Comparison of ENCODE assay signal across 25 mouse cellular contexts in the genomic region with DNA sequence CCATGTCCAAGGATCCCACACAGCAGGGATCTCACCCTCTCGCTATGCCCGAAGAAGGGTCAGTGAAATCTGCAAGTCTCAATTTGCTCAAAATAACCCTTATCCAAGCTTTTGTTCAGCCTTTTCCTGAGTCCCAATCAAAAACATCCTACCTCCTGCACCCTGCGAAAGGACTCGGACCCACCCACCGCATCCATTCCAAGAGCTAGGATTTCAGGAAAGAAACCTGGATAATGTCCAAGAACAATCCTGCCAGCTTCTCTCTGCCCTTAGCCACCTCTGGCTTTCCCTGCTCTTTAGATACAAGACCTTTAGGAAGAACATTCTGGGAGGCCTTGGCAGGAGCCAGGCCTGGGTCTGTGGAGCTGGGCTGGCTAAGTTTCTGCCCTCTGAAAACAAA.
DNase-seq lines count a peak whose midpoint lies in the region; ATAC-seq and TF ChIP-seq lines count a peak whose summit lies in the region.
"Had no signal": no experiment of that assay in that cellular context is flagged by ENCODE, and none has a peak within 500 bp of the region (broad histone marks: within the 10 kb centered on the region; RNA-seq: fewer than 3 reads in every experiment).

No protein-coding gene starts in this region.

- H3K9ac ChIP-seq in heart, adult 2 months (ENCODE audit: low read depth, low read length): peak overlapping the region; percentile 16; the same call in 1 of the 2 replicates
- no peak overlapping the region for H3K9ac ChIP-seq in heart, embryonic 12.5 days
- H3K9ac ChIP-seq in kidney, embryonic 14.5 days (ENCODE audit: low read depth, low read length): no peak overlapping the region
- no peak overlapping the region for H3K9ac ChIP-seq in stomach, embryonic 16.5 days (ENCODE audit: low read length)
- no peak overlapping the region for H3K9ac ChIP-seq in stomach, postnatal 0 days (ENCODE audit: low read length)
- H3K9ac ChIP-seq: forebrain, embryonic 13.5 days; hindbrain, embryonic 13.5 days; liver, embryonic 15.5 days; lung, embryonic 15.5 days; midbrain, embryonic 15.5 days; neural tube, embryonic 12.5 days had no signal

- peak overlapping the region; percentile 91 for H3K27ac ChIP-seq in heart, adult 2 months
- H3K27ac ChIP-seq in heart, embryonic 12.5 days (ENCODE audit: poor library complexity, severe bottlenecking): no peak overlapping the region
- H3K27ac ChIP-seq in kidney, embryonic 14.5 days (ENCODE audit: low read depth, low read length): no peak overlapping the region
- 0 out of 2 replicates have a peak overlapping the region, but pooled peaks have one; percentile 17 for H3K27ac ChIP-seq in stomach, embryonic 16.5 days (ENCODE audit: low read length)
- no peak overlapping the region for H3K27ac ChIP-seq in stomach, postnatal 0 days (replicated peaks)
- H3K27ac ChIP-seq: forebrain, embryonic 13.5 days; hindbrain, embryonic 13.5 days; liver, embryonic 15.5 days; lung, embryonic 15.5 days; macrophage; midbrain, embryonic 15.5 days; neural tube, embryonic 12.5 days had no signal

- H3K36me3 ChIP-seq in heart, adult 2 months (ENCODE audit: control insufficient read depth, insufficient read depth, low read length): no peaks in the 10 kb centered on the region
- H3K36me3 ChIP-seq in heart, embryonic 12.5 days: no peaks in the 10 kb centered on the region
- H3K36me3 ChIP-seq in kidney, embryonic 14.5 days (ENCODE audit: control insufficient read depth, insufficient read depth, low read length): no peaks in the 10 kb centered on the region
- no peaks in the 10 kb centered on the region for H3K36me3 ChIP-seq in stomach, embryonic 16.5 days (ENCODE audit: control insufficient read depth, insufficient read depth, low read length)
- no peaks in the 10 kb centered on the region for H3K36me3 ChIP-seq in stomach, postnatal 0 days (ENCODE audit: control insufficient read depth, insufficient read depth, low read length)
- H3K36me3 ChIP-seq: hindbrain, embryonic 13.5 days; liver, embryonic 15.5 days; lung, embryonic 15.5 days; midbrain, embryonic 15.5 days; neural tube, embryonic 12.5 days had no signal

- TF ChIP-seq CTCF in heart, adult 2 months (IDR thresholded peaks at IDR 0.05): no peak
- no peak for TF ChIP-seq CTCF in stomach, postnatal 0 days (IDR thresholded peaks at IDR 0.05; ENCODE audit: low read depth)

- 44% methylated on average over 5 of the region's 5 CpGs for WGBS in heart, adult 2 months
- WGBS in heart, embryonic 12.5 days: 63% methylated on average over 5 of the region's 5 CpGs
- WGBS in kidney, embryonic 14.5 days: 84% methylated on average over 5 of the region's 5 CpGs
- WGBS in stomach, embryonic 16.5 days: 77% methylated on average over 5 of the region's 5 CpGs
- WGBS in stomach, postnatal 0 days: 83% methylated on average over 5 of the region's 5 CpGs

- no peak for TF ChIP-seq EP300 in heart, adult 2 months (IDR thresholded peaks at IDR 0.05; ENCODE audit: insufficient read depth, low read depth, low read length)
- no peak for TF ChIP-seq EP300 in stomach, postnatal 0 days (optimal IDR thresholded peaks at IDR 0.05)

- peaks cover 8% of the 10 kb centered on the region for H3K4me1 ChIP-seq in heart, adult 2 months (ENCODE audit: control insufficient read depth, insufficient read depth, low read length)
- H3K4me1 ChIP-seq in heart, embryonic 12.5 days (replicated peaks): peaks cover 26% of the 10 kb centered on the region
- H3K4me1 ChIP-seq in kidney, embryonic 14.5 days (ENCODE audit: control insufficient read depth, insufficient read depth, low read length): no peaks in the 10 kb centered on the region
- H3K4me1 ChIP-seq in stomach, embryonic 16.5 days (ENCODE audit: control insufficient read depth, insufficient read depth, low read length): no peaks in the 10 kb centered on the region
- no peaks in the 10 kb centered on the region for H3K4me1 ChIP-seq in stomach, postnatal 0 days (replicated peaks; ENCODE audit: control insufficient read depth, insufficient read depth)
- H3K4me1 ChIP-seq: forebrain, embryonic 13.5 days; liver, embryonic 15.5 days had no signal

- peak in 1 of 2 experiments; percentile 47 for DNase-seq in heart, adult 2 months
- peak; percentile 32 for DNase-seq in kidney, postnatal 10 days
- DNase-seq in stomach, postnatal 0 days (ENCODE audit: low spot score): no peak
- DNase-seq in right cerebral cortex, postnatal 14 days: no peak
- DNase-seq: adrenal gland, postnatal 14 days; B cell, adult 2 months; cerebellum, adult 8-10 months; cerebellum, postnatal 36 days; embryo, embryonic 11 days; layer of hippocampus, adult 9-11 months; liver; thymus, adult 18-20 months; thymus, postnatal 36 days had no signal

- TF ChIP-seq POLR2A in heart, adult 2 months (IDR thresholded peaks at IDR 0.05; ENCODE audit: insufficient read depth, low read depth, low read length): 0 out of 2 replicates have a peak, but pooled peaks have one; percentile 23

- H3K27me3 ChIP-seq in heart, adult 2 months (ENCODE audit: control insufficient read depth, insufficient read depth, low read length): no peaks in the 10 kb centered on the region
- H3K27me3 ChIP-seq in heart, embryonic 12.5 days (replicated peaks): peaks cover 31% of the 10 kb centered on the region
- H3K27me3 ChIP-seq in kidney, embryonic 14.5 days (ENCODE audit: control insufficient read depth, insufficient read depth, low read length): peaks cover 13% of the 10 kb centered on the region
- H3K27me3 ChIP-seq in stomach, embryonic 16.5 days (ENCODE audit: control insufficient read depth, insufficient read depth, low read length): no peaks in the 10 kb centered on the region
- no peaks in the 10 kb centered on the region for H3K27me3 ChIP-seq in stomach, postnatal 0 days (ENCODE audit: control insufficient read depth, insufficient read depth, low read length)
- H3K27me3 ChIP-seq: CH12.LX; liver, embryonic 15.5 days; lung, embryonic 15.5 days had no signal

- H3K4me2 ChIP-seq in heart, embryonic 12.5 days: no peak overlapping the region
- H3K4me2 ChIP-seq in kidney, embryonic 14.5 days (replicated peaks; ENCODE audit: low read depth, low read length): no peak overlapping the region
- no peak overlapping the region for H3K4me2 ChIP-seq in stomach, embryonic 16.5 days (ENCODE audit: low read depth, low read length)
- no peak overlapping the region for H3K4me2 ChIP-seq in stomach, postnatal 0 days (replicated peaks; ENCODE audit: low read depth)
- H3K4me2 ChIP-seq: forebrain, embryonic 13.5 days; hindbrain, embryonic 13.5 days; liver, embryonic 15.5 days; lung, embryonic 15.5 days; midbrain, embryonic 15.5 days; neural tube, embryonic 12.5 days had no signal

- H3K4me3 ChIP-seq in heart, adult 2 months: no peak overlapping the region
- no peak overlapping the region for H3K4me3 ChIP-seq in heart, embryonic 12.5 days
- no peak overlapping the region for H3K4me3 ChIP-seq in kidney, embryonic 14.5 days (ENCODE audit: low read length)
- H3K4me3 ChIP-seq in stomach, embryonic 16.5 days (replicated peaks; ENCODE audit: low read length): no peak overlapping the region
- H3K4me3 ChIP-seq in stomach, postnatal 0 days (ENCODE audit: low read depth, low read length): no peak overlapping the region
- H3K4me3 ChIP-seq: forebrain, embryonic 13.5 days; hindbrain, embryonic 13.5 days; liver, embryonic 15.5 days; lung, embryonic 15.5 days; midbrain, embryonic 15.5 days; neural tube, embryonic 12.5 days had no signal

- no peaks in the 10 kb centered on the region for H3K9me3 ChIP-seq in heart, embryonic 12.5 days (replicated peaks)
- no peaks in the 10 kb centered on the region for H3K9me3 ChIP-seq in kidney, embryonic 14.5 days (ENCODE audit: control insufficient read depth, low read length)
- H3K9me3 ChIP-seq in stomach, embryonic 16.5 days (replicated peaks; ENCODE audit: control insufficient read depth, low read length): no peaks in the 10 kb centered on the region
- H3K9me3 ChIP-seq in stomach, postnatal 0 days (ENCODE audit: control insufficient read depth, low read length): no peaks in the 10 kb centered on the region
- H3K9me3 ChIP-seq: forebrain, embryonic 13.5 days; hindbrain, embryonic 13.5 days; liver, embryonic 15.5 days; lung, embryonic 15.5 days; midbrain, embryonic 15.5 days; neural tube, embryonic 12.5 days had no signal

- intact Hi-C loops in heart, adult 2 months (cut with DNase I): no loop called here

- no peaks in the 10 kb centered on the region for H3K79me2 ChIP-seq in heart, adult 2 months (replicated peaks; ENCODE audit: control insufficient read depth, insufficient read depth, low read length)

- no peak for ATAC-seq in heart, embryonic 12.5 days (ENCODE audit: insufficient number of reproducible peaks, low FRiP score)
- no peak for ATAC-seq in kidney, embryonic 14.5 days (ENCODE audit: low FRiP score, low TSS enrichment)
- no peak for ATAC-seq in stomach, embryonic 16.5 days (ENCODE audit: insufficient read depth, low FRiP score)
- ATAC-seq in stomach, postnatal 0 days (ENCODE audit: low FRiP score, low TSS enrichment): no peak
- ATAC-seq: activated CD4-positive, CD25-positive, alpha-beta regulatory T cell, adult 4 months; forebrain, embryonic 13.5 days had no signal

Comparison
In these comparisons a context has a peak if more than half of its experiments do, and no peak if none do; other contexts are left out.
1. H3K27ac ChIP-seq: peak in heart, adult 2 months (single experiment) and stomach, embryonic 16.5 days (single experiment); none in heart, embryonic 12.5 days (single experiment), kidney, embryonic 14.5 days (single experiment) and stomach, postnatal 0 days (single experiment).